Mouse (Mus musculus) liver, embryonic 15.5 days (tissue): ENCODE measurements at regions not wholly inside any gene's neighbourhood (a gene's known extent, or its start where the extent isn't known, plus 50 kb on each side); places are given as distances from the start of the nearest gene placed in this dataset.

ENCODE experiments used
- ATAC-seq: fragments of 200-750 bp; cut with Nextera tagmentation; 2 replicates; pipeline ENCODE4 v1.8.0; 2017; ENCODE audit warnings: moderate number of reproducible peaks, mild to moderate bottlenecking, moderate library complexity; ENCODE audit not compliant: insufficient read depth
- H3K27ac ChIP-seq: fragments of 300-500 bp; sonication (generic); replicated peaks from 2 replicates; pipeline ENCODE4 v1.5.1; 2015; ENCODE audit warnings: mild to moderate bottlenecking, inconsistent platforms
- H3K27me3 ChIP-seq: fragments of 300-500 bp; sonication (generic); 2 replicates; pipeline ENCODE4 v1.6.1; 2015; ENCODE audit warnings: mild to moderate bottlenecking, inconsistent platforms
- H3K36me3 ChIP-seq: fragments of 300-500 bp; sonication (generic); replicated peaks from 2 replicates; pipeline ENCODE4 v1.6.1; 2015; ENCODE audit warnings: moderate library complexity, mild to moderate bottlenecking, inconsistent platforms
- H3K4me1 ChIP-seq: fragments of 300-500 bp; sonication (generic); replicated peaks from 2 replicates; pipeline ENCODE4 v1.6.1; 2015; ENCODE audit warnings: inconsistent platforms
- H3K4me2 ChIP-seq: fragments of 300-500 bp; sonication (generic); 2 replicates; pipeline ENCODE4 v1.6.1; 2015; ENCODE audit warnings: moderate library complexity, mild to moderate bottlenecking, inconsistent platforms
- H3K4me3 ChIP-seq: fragments of 300-500 bp; sonication (generic); replicated peaks from 2 replicates; pipeline ENCODE4 v1.5.1; 2015; ENCODE audit warnings: mild to moderate bottlenecking, inconsistent platforms
- H3K9ac ChIP-seq: fragments of 300-500 bp; sonication (generic); 2 replicates; pipeline ENCODE4 v1.6.1; 2015; ENCODE audit warnings: moderate library complexity, mild to moderate bottlenecking, inconsistent platforms
- H3K9me3 ChIP-seq: fragments of 300-500 bp; sonication (generic); replicated peaks from 2 replicates; pipeline ENCODE4 v1.6.1; 2016; ENCODE audit warnings: inconsistent platforms
- WGBS: fragments of 180-500 bp; shearing (Covaris S2); methylation state at CpG from one replicate; pipeline ENCODE4 v1.1.7; 2015; ENCODE audit warnings: mixed read lengths; ENCODE audit not compliant: insufficient replicate concordance; 5-methylcytosine and 5-hydroxymethylcytosine counted together

GRCm38 (mm10) chr16:78216752-78217351, 84.4 kb upstream of the Cxadr start:
- ATAC-seq, result peak; percentile 42; the same call in 1 of the 2 replicates
- Histone ChIP-seq H3K4me2 (peak overlapping the region; percentile 20; the same call in 1 of the 2 replicates), H3K9ac (no peak overlapping the region), H3K4me3 (no peak overlapping the region; the same call in 1 of the 2 replicates), H3K27me3 (no peaks in the 10 kb centered on the region), H3K27ac (no peak overlapping the region), H3K4me1 (no peaks in the 10 kb centered on the region), H3K36me3 (no peaks in the 10 kb centered on the region), H3K9me3 (no peaks in the 10 kb centered on the region)
- WGBS, result 12% methylated on average over 9 of the region's 9 CpGs

- H3K4me1 ChIP-seq, result no peaks in the 10 kb centered on the region
- no peak overlapping the region for H3K4me3 ChIP-seq
- no peaks in the 10 kb centered on the region for H3K27me3 ChIP-seq
- no peak overlapping the region for H3K27ac ChIP-seq
- no peak overlapping the region for H3K4me2 ChIP-seq
- H3K9ac ChIP-seq, result no peak overlapping the region
- no peaks in the 10 kb centered on the region for H3K36me3 ChIP-seq
- no peaks in the 10 kb centered on the region for H3K9me3 ChIP-seq
- no peak for ATAC-seq
- WGBS, result 64% methylated on average over 8 of the region's 8 CpGs
These were observed 89.6 kb upstream of the Cxadr start for GRCm38 (mm10) chr16:78211687-78212086.

- Histone ChIP-seq H3K9me3 (no peaks in the 10 kb centered on the region), H3K4me3 (no peak overlapping the region), H3K9ac (no peak overlapping the region), H3K36me3 (no peaks in the 10 kb centered on the region), H3K4me2 (no peak overlapping the region), H3K4me1 (no peaks in the 10 kb centered on the region), H3K27me3 (no peaks in the 10 kb centered on the region), H3K27ac (no peak overlapping the region)
- ATAC-seq, result no peak
- WGBS, result 66% methylated on average over 5 of the region's 5 CpGs
These were observed 93.0 kb upstream of the Cxadr start for GRCm38 (mm10) chr16:78208321-78208720.

GRCm38 (mm10) chr16:78204332-78204731, 97.0 kb upstream of the Cxadr start:
- WGBS, result 66% methylated on average over 9 of the region's 9 CpGs
- no peaks in the 10 kb centered on the region for H3K27me3 ChIP-seq
- no peak overlapping the region for H3K27ac ChIP-seq
- H3K9me3 ChIP-seq, result no peaks in the 10 kb centered on the region
- no peaks in the 10 kb centered on the region for H3K36me3 ChIP-seq
- no peak overlapping the region for H3K9ac ChIP-seq
- H3K4me1 ChIP-seq, result no peaks in the 10 kb centered on the region
- H3K4me3 ChIP-seq, result no peak overlapping the region
- ATAC-seq, result no peak
- H3K4me2 ChIP-seq, result no peak overlapping the region

GRCm38 (mm10) chr16:78200044-78200830, 101.1 kb upstream of the Cxadr start:
- H3K4me3 ChIP-seq, result no peak overlapping the region
- H3K9me3 ChIP-seq, result no peaks in the 10 kb centered on the region
- H3K27ac ChIP-seq, result no peak overlapping the region
- no peaks in the 10 kb centered on the region for H3K27me3 ChIP-seq
- no peak overlapping the region for H3K9ac ChIP-seq
- no peak for ATAC-seq
- H3K36me3 ChIP-seq, result no peaks in the 10 kb centered on the region
- no peaks in the 10 kb centered on the region for H3K4me1 ChIP-seq
- WGBS, result 25% methylated on average over 12 of the region's 12 CpGs
- no peak overlapping the region for H3K4me2 ChIP-seq

GRCm38 (mm10) chr16:78199252-78199651, 102.0 kb upstream of the Cxadr start:
- Histone ChIP-seq H3K4me3 (no peak overlapping the region), H3K27ac (no peak overlapping the region), H3K4me2 (no peak overlapping the region), H3K9ac (no peak overlapping the region), H3K27me3 (no peaks in the 10 kb centered on the region), H3K4me1 (no peaks in the 10 kb centered on the region), H3K9me3 (no peaks in the 10 kb centered on the region), H3K36me3 (no peaks in the 10 kb centered on the region)
- 48% methylated on average over 10 of the region's 10 CpGs for WGBS
- no peak for ATAC-seq

- no peak overlapping the region for H3K9ac ChIP-seq
- WGBS, result 3% methylated on average over 16 of the region's 16 CpGs
- H3K4me3 ChIP-seq, result no peak overlapping the region
- H3K4me1 ChIP-seq, result no peaks in the 10 kb centered on the region
- H3K27ac ChIP-seq, result no peak overlapping the region
- H3K36me3 ChIP-seq, result no peaks in the 10 kb centered on the region
- no peak overlapping the region for H3K4me2 ChIP-seq
- no peaks in the 10 kb centered on the region for H3K27me3 ChIP-seq
- no peak for ATAC-seq
- H3K9me3 ChIP-seq, result no peaks in the 10 kb centered on the region
These were observed 102.6 kb upstream of the Cxadr start for GRCm38 (mm10) chr16:78198642-78199121.

GRCm38 (mm10) chr16:78197252-78197896, 103.9 kb upstream of the Cxadr start:
- WGBS, result 8% methylated on average over 10 of the region's 10 CpGs
- Histone ChIP-seq H3K9ac (no peak overlapping the region), H3K4me3 (no peak overlapping the region), H3K27me3 (no peaks in the 10 kb centered on the region), H3K36me3 (no peaks in the 10 kb centered on the region), H3K4me1 (no peaks in the 10 kb centered on the region), H3K27ac (no peak overlapping the region), H3K9me3 (no peaks in the 10 kb centered on the region), H3K4me2 (no peak overlapping the region)
- ATAC-seq, result no peak

GRCm38 (mm10) chr16:78170627-78171605, 130.4 kb upstream of the Cxadr start:
- 61% methylated on average over 9 of the region's 9 CpGs for WGBS
- Histone ChIP-seq H3K27ac (no peak overlapping the region), H3K36me3 (no peaks in the 10 kb centered on the region), H3K4me1 (no peaks in the 10 kb centered on the region), H3K27me3 (no peaks in the 10 kb centered on the region), H3K9me3 (no peaks in the 10 kb centered on the region), H3K9ac (no peak overlapping the region), H3K4me2 (no peak overlapping the region), H3K4me3 (no peak overlapping the region)
- no peak for ATAC-seq

- no peaks in the 10 kb centered on the region for H3K9me3 ChIP-seq
- ATAC-seq, result no peak
- WGBS, result 59% methylated on average over 3 of the region's 3 CpGs
- H3K27me3 ChIP-seq, result no peaks in the 10 kb centered on the region
- H3K9ac ChIP-seq, result no peak overlapping the region
- no peak overlapping the region for H3K27ac ChIP-seq
- no peak overlapping the region for H3K4me3 ChIP-seq
- H3K4me2 ChIP-seq, result no peak overlapping the region
- no peaks in the 10 kb centered on the region for H3K36me3 ChIP-seq
- no peaks in the 10 kb centered on the region for H3K4me1 ChIP-seq
These were observed 144.4 kb upstream of the Cxadr start for GRCm38 (mm10) chr16:78156876-78157232.
